Mouse (Mus musculus): ENCODE results near the gene Rnf220.

DNA sequence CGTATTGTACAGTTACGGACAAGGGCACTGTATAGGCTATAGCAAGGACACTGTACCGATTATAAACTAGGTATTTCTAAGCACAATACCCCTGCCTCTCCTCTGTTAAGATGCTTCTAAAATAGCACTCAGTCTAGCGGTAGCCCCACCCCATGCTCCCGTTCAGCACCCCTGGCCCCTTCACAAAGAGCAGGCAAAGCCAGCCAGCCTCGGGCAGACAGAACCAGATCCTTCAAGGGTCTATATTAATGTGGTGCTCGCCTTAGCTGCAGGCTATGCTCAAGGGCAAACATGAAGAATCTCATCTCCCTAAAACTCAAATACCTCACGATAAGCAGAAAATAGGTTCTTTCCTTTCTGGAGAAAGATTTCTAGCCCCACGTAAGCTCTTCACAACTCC, 67.2 kb downstream of the Rnf220 start:
- TF ChIP-seq CTCF (IDR thresholded peaks at IDR 0.05; ENCODE audit: extremely low read depth, insufficient read length, insufficient replicate concordance, low read depth, low read length) (no peak), POLR2A (IDR thresholded peaks at IDR 0.05; ENCODE audit: low read depth, low read length) (no peak)

All from small intestine, adult 2 months (tissue).